Comparison of ENCODE assay signal across 15 mouse cellular contexts in the genomic region with DNA sequence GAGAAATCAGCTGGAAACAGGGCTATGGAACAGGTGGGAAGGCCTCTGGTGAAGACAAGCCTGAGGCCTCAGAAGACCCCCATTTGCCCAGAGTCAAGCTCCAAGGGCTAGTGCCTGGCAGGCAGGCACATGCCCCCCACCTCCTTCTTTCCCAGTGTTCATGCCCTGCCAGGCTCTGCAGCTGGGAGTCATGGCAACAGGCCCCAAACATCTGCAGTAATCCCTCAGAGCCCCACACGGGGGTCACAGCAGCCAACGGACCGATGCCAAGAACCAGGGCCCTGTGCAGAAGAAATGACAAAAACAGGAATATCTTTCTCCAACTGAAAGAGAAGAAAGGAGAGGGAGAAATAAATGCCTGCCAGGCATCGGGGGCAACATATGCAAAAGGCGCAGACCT. TPM values are rescaled to one million over a fixed set of nuclear protein-coding genes. Genes with fewer than 3 reads are reported as not detected.
A peak's percentile ranks its signal among the peaks of the same experiment; 100 is the strongest.
DNase-seq lines count a peak whose midpoint lies in the region; ATAC-seq and TF ChIP-seq lines count a peak whose summit lies in the region.
"Had no signal": no experiment of that assay in that cellular context is flagged by ENCODE, and none has a peak within 500 bp of the region (broad histone marks: within the 10 kb centered on the region; RNA-seq: fewer than 3 reads in every experiment).

No protein-coding gene starts in this region.

- no peaks in the 10 kb centered on the region for H3K36me3 ChIP-seq in intestine, embryonic 16.5 days (ENCODE audit: control insufficient read depth, insufficient read depth, low read length)
- H3K36me3 ChIP-seq in intestine, embryonic 15.5 days, result no peaks in the 10 kb centered on the region
- H3K36me3 ChIP-seq in forebrain, embryonic 14.5 days (ENCODE audit: control insufficient read depth, insufficient read depth, low read length), result no peaks in the 10 kb centered on the region
- no peaks in the 10 kb centered on the region for H3K36me3 ChIP-seq in limb, embryonic 10.5 days
- H3K36me3 ChIP-seq: heart, embryonic 15.5 days; limb, embryonic 12.5 days; liver, embryonic 15.5 days had no signal

- peak; percentile 67 for DNase-seq in brain, embryonic 14.5 days (ENCODE audit: low read depth)
- DNase-seq in forebrain, embryonic 14.5 days (ENCODE audit: low spot score), result peak; percentile 50
- DNase-seq in limb, embryonic 10.5 days (ENCODE audit: low spot score), result no peak
- no peak for DNase-seq in spleen, postnatal 10 days (ENCODE audit: low spot score in 2 of 2)
- no peak for DNase-seq in left cerebral cortex, postnatal 14 days (ENCODE audit: low spot score in 2 of 2)
- no peak for DNase-seq in left cerebral cortex, postnatal 4 days
- DNase-seq: adrenal gland, adult 2 months; cerebellum, adult 8-10 months; lung, postnatal 10 days had no signal

- H3K27ac ChIP-seq in intestine, embryonic 16.5 days (ENCODE audit: low read length), result peak overlapping the region; percentile 49; the same call in 1 of the 2 replicates
- H3K27ac ChIP-seq in intestine, embryonic 15.5 days, result no peak overlapping the region
- H3K27ac ChIP-seq in forebrain, embryonic 14.5 days (ENCODE audit: low read depth, low read length), result peak overlapping the region; percentile 39; the same call in 1 of the 2 replicates
- 0 out of 2 replicates have a peak overlapping the region, but pooled peaks have one; percentile 4 for H3K27ac ChIP-seq in limb, embryonic 10.5 days
- H3K27ac ChIP-seq: heart, embryonic 15.5 days; limb, embryonic 12.5 days; liver, embryonic 15.5 days; stomach, embryonic 15.5 days had no signal

- peak overlapping the region; percentile 31; the same call in 1 of the 2 replicates for H3K9ac ChIP-seq in intestine, embryonic 16.5 days (ENCODE audit: low read depth, low read length)
- no peak overlapping the region for H3K9ac ChIP-seq in intestine, embryonic 15.5 days
- H3K9ac ChIP-seq in forebrain, embryonic 14.5 days (ENCODE audit: low read length), result no peak overlapping the region
- H3K9ac ChIP-seq: heart, embryonic 15.5 days; limb, embryonic 12.5 days; liver, embryonic 15.5 days; stomach, embryonic 15.5 days had no signal

- no peak for TF ChIP-seq CTCF in brain, embryonic 14.5 days (IDR thresholded peaks at IDR 0.05; ENCODE audit: borderline replicate concordance, extremely low read depth, insufficient read depth, insufficient read length)

- H3K9me3 ChIP-seq in intestine, embryonic 16.5 days (ENCODE audit: control insufficient read depth, low read length), result no peaks in the 10 kb centered on the region
- no peaks in the 10 kb centered on the region for H3K9me3 ChIP-seq in intestine, embryonic 15.5 days
- no peaks in the 10 kb centered on the region for H3K9me3 ChIP-seq in forebrain, embryonic 14.5 days (replicated peaks; ENCODE audit: control insufficient read depth, low read length)
- H3K9me3 ChIP-seq in limb, embryonic 10.5 days (replicated peaks), result no peaks in the 10 kb centered on the region
- H3K9me3 ChIP-seq: heart, embryonic 15.5 days; limb, embryonic 12.5 days; liver, embryonic 15.5 days; stomach, embryonic 15.5 days had no signal

- no peak overlapping the region for H3K4me2 ChIP-seq in intestine, embryonic 16.5 days (ENCODE audit: low read depth, low read length)
- no peak overlapping the region for H3K4me2 ChIP-seq in intestine, embryonic 15.5 days (replicated peaks)
- H3K4me2 ChIP-seq in forebrain, embryonic 14.5 days (ENCODE audit: low read length), result no peak overlapping the region
- H3K4me2 ChIP-seq: heart, embryonic 15.5 days; limb, embryonic 12.5 days; liver, embryonic 15.5 days; stomach, embryonic 15.5 days had no signal

- WGBS in intestine, embryonic 16.5 days, result 81% methylated on average over 5 of the region's 5 CpGs
- WGBS in intestine, embryonic 15.5 days, result 75% methylated on average over 5 of the region's 5 CpGs
- 36% methylated on average over 5 of the region's 5 CpGs for WGBS in forebrain, embryonic 14.5 days
- WGBS in limb, embryonic 10.5 days, result 89% methylated on average over 5 of the region's 5 CpGs

- H3K27me3 ChIP-seq in intestine, embryonic 16.5 days (replicated peaks; ENCODE audit: control insufficient read depth, insufficient read depth, low read length), result no peaks in the 10 kb centered on the region
- no peaks in the 10 kb centered on the region for H3K27me3 ChIP-seq in intestine, embryonic 15.5 days (replicated peaks)
- H3K27me3 ChIP-seq in forebrain, embryonic 14.5 days (replicated peaks; ENCODE audit: control insufficient read depth, insufficient read depth, low read length), result no peaks in the 10 kb centered on the region
- no peaks in the 10 kb centered on the region for H3K27me3 ChIP-seq in limb, embryonic 10.5 days (ENCODE audit: low read depth, poor library complexity, severe bottlenecking)
- H3K27me3 ChIP-seq: heart, embryonic 15.5 days; limb, embryonic 12.5 days; liver, embryonic 15.5 days; stomach, embryonic 15.5 days had no signal

- no peak for ATAC-seq in intestine, embryonic 16.5 days
- no peak for ATAC-seq in intestine, embryonic 15.5 days
- ATAC-seq in forebrain, embryonic 14.5 days, result peak; percentile 35; the same call in 1 of the 2 replicates

- no peak for TF ChIP-seq POLR2A in brain, embryonic 14.5 days (IDR thresholded peaks at IDR 0.05; ENCODE audit: borderline replicate concordance, extremely low read depth, insufficient read depth, insufficient read length, poor library complexity, severe bottlenecking)

- H3K4me3 ChIP-seq in intestine, embryonic 16.5 days (ENCODE audit: low read length), result no peak overlapping the region
- no peak overlapping the region for H3K4me3 ChIP-seq in intestine, embryonic 15.5 days (replicated peaks)
- no peak overlapping the region for H3K4me3 ChIP-seq in forebrain, embryonic 14.5 days (ENCODE audit: low read depth, low read length)
- no peak overlapping the region for H3K4me3 ChIP-seq in limb, embryonic 10.5 days
- H3K4me3 ChIP-seq: heart, embryonic 15.5 days; limb, embryonic 12.5 days; liver, embryonic 15.5 days; stomach, embryonic 15.5 days had no signal

- intact Hi-C loops in left cerebral cortex, postnatal 14 days (cut with DNase I), result loop anchor here (5.0 kb wide), 1 partner anchor 62 kb away; no protein-coding TSS in a partner anchor
- intact Hi-C loops in left cerebral cortex, postnatal 4 days (cut with DNase I), result no loop called here

- peaks cover 77% of the 10 kb centered on the region for H3K4me1 ChIP-seq in intestine, embryonic 16.5 days (ENCODE audit: control insufficient read depth, insufficient read depth, low read length)
- H3K4me1 ChIP-seq in intestine, embryonic 15.5 days (replicated peaks), result peaks cover 65% of the 10 kb centered on the region
- H3K4me1 ChIP-seq in forebrain, embryonic 14.5 days (ENCODE audit: control insufficient read depth, insufficient read depth, low read length), result peaks cover 35% of the 10 kb centered on the region
- H3K4me1 ChIP-seq in limb, embryonic 10.5 days, result peaks cover 23% of the 10 kb centered on the region; the same call in 1 of the 2 replicates

RNA-seq across cellular contexts. Expression of a gene that starts 20.8 kb away (rescaled TPM):
- polyA plus RNA-seq in intestine, embryonic 16.5 days (2015; fragmentation: Nextera tagmentation; extraction: Ambion mirVana), result 51.4 and 57.1 TPM in 2 replicates
- polyA plus RNA-seq in intestine, embryonic 15.5 days (2015; fragmentation: Nextera tagmentation; extraction: Ambion mirVana), result 39.1 and 40.1 TPM in 2 replicates
- 32.3 and 34.0 TPM in 2 replicates for polyA plus RNA-seq in brain, embryonic 14.5 days (2012; rRNA removed)
- 47.1 and 57.5 TPM in 2 replicates for polyA plus RNA-seq in forebrain, embryonic 14.5 days (2014; fragmentation: Nextera tagmentation; extraction: Ambion mirVana)
- polyA plus RNA-seq in limb, embryonic 10.5 days (2016; fragmentation: Nextera tagmentation; extraction: Ambion mirVana), result 9.7 and 11.0 TPM in 2 replicates
- total RNA-seq in left cerebral cortex, postnatal 14 days (2021), result 10 to 100 TPM; 74.9 to 76.2 TPM
- 10 to 100 TPM; 80.2 to 88.1 TPM for total RNA-seq in left cerebral cortex, postnatal 4 days (2021)

RNA-seq across cellular contexts. Expression of a gene that starts 59.5 kb away (rescaled TPM):
- 19.3 and 20.2 TPM in 2 replicates for polyA plus RNA-seq in intestine, embryonic 16.5 days (2015; fragmentation: Nextera tagmentation; extraction: Ambion mirVana)
- polyA plus RNA-seq in intestine, embryonic 15.5 days (2015; fragmentation: Nextera tagmentation; extraction: Ambion mirVana), result 20.5 and 23.1 TPM in 2 replicates
- 9.3 and 11.6 TPM in 2 replicates for polyA plus RNA-seq in brain, embryonic 14.5 days (2012; rRNA removed)
- polyA plus RNA-seq in forebrain, embryonic 14.5 days (2014; fragmentation: Nextera tagmentation; extraction: Ambion mirVana), result 47.0 and 59.8 TPM in 2 replicates
- 34.8 and 38.8 TPM in 2 replicates for polyA plus RNA-seq in limb, embryonic 10.5 days (2016; fragmentation: Nextera tagmentation; extraction: Ambion mirVana)
- total RNA-seq in left cerebral cortex, postnatal 14 days (2021), result 10 to 100 TPM; 37.4 to 38.3 TPM
- 10 to 100 TPM; 28.3 to 30.3 TPM for total RNA-seq in left cerebral cortex, postnatal 4 days (2021)

RNA-seq across cellular contexts. Expression of a gene that starts 59.6 kb away (rescaled TPM):
- polyA plus RNA-seq in intestine, embryonic 16.5 days (2015; fragmentation: Nextera tagmentation; extraction: Ambion mirVana), result 16.9 and 17.2 TPM in 2 replicates
- 15.3 and 16.3 TPM in 2 replicates for polyA plus RNA-seq in intestine, embryonic 15.5 days (2015; fragmentation: Nextera tagmentation; extraction: Ambion mirVana)
- polyA plus RNA-seq in brain, embryonic 14.5 days (2012; rRNA removed), result 4.9 and 5.0 TPM in 2 replicates
- polyA plus RNA-seq in forebrain, embryonic 14.5 days (2014; fragmentation: Nextera tagmentation; extraction: Ambion mirVana), result 12.3 and 14.2 TPM in 2 replicates
- 11.7 TPM in 2 replicates for polyA plus RNA-seq in limb, embryonic 10.5 days (2016; fragmentation: Nextera tagmentation; extraction: Ambion mirVana)
- total RNA-seq in left cerebral cortex, postnatal 14 days (2021), result 1 to 10 TPM; 4.9 to 5.1 TPM
- 1 to 10 TPM; 5.3 to 6.0 TPM for total RNA-seq in left cerebral cortex, postnatal 4 days (2021)

Comparison
In these comparisons a context has a peak if more than half of its experiments do, and no peak if none do; other contexts are left out.
1. DNase-seq: peak in brain, embryonic 14.5 days (single experiment) and forebrain, embryonic 14.5 days (single experiment); none in limb, embryonic 10.5 days (single experiment), spleen, postnatal 10 days (0 of 2), left cerebral cortex, postnatal 14 days (0 of 2) and left cerebral cortex, postnatal 4 days (single experiment).